Mouse (Mus musculus): Measurements from ENCODE around the gene Arxes1.
"Not testable (repeated sequence)": the region's sequence is repeated elsewhere in the genome, so short reads cannot be mapped to it uniquely, and the experiment has no call there.

GRCm38 (mm10) chrX:136067201-136067991 lies 34.2 kb downstream of the Arxes1 start:
- not testable (repeated sequence) for TF ChIP-seq CTCF, EP300 (IDR thresholded peaks at IDR 0.05; ENCODE audit: low read depth)
